Mouse (Mus musculus) subcutaneous adipose tissue, adult 2 months (tissue): ENCODE data around the gene Zfp277. TPM values are rescaled to one million over a fixed set of nuclear protein-coding genes. Genes with fewer than 3 reads are reported as not detected.

Experiments
- polyA plus RNA-seq: library from polyadenylated mRNA; depleted of rRNA; stranded (reverse); fragments of >200 nt; gene quantifications from 2 replicates; pipeline ENCODE4 v1.2.3, GENCODE M21; 2012; ENCODE audit warnings: low replicate concordance; rRNA removed

Zfp277 gene
- 8.3 and 9.4 TPM in 2 replicates for polyA plus RNA-seq

GRCm38 (mm10) chr12:40445648-40446449 is at the start of gene Zfp277, which contains the start of gene Dock4:
TSS of gene Zfp277 (minus strand) at chr12:40445902.
TSS of gene Dock4 (plus strand) at chr12:40445952.

Other genes with a start within 250 kb of the Zfp277 start
- gene Lsmem1, start 246.4 kb downstream of the Zfp277 start, polyA plus RNA-seq: not detected in 2 replicates
- 19.2 and 38.3 TPM in 2 replicates for gene Ifrd1, start 197.4 kb downstream of the Zfp277 start, polyA plus RNA-seq
- gene Dock4, start 50 bp upstream of the Zfp277 start, polyA plus RNA-seq: 6.8 and 7.5 TPM in 2 replicates